Mouse (Mus musculus) MEL (cell line): ENCODE results near the gene Ccdc141. TPM values are rescaled to one million over a fixed set of nuclear protein-coding genes. Genes with fewer than 3 reads are reported as not detected.

Experiments used
- DNase-seq: peaks from one replicate; pipeline ENCODE4 v3.0.0; 2011; ENCODE audit warnings: low read depth, low spot score
- H3K27ac ChIP-seq: 2 replicates; pipeline ENCODE4 v1.5.1; 2012; ENCODE audit warnings: low read depth, mild to moderate bottlenecking, control low read depth, low read length, moderate library complexity; ENCODE audit not compliant: control insufficient read depth
- H3K27me3 ChIP-seq, 2 experiments: fragments of 150-350 bp in 1 of 2; sonication (generic) in 1 of 2; 2 replicates each; pipeline ENCODE4 v1.6.1; 2012; ENCODE audit warnings: low read length in 2 of 2, mild to moderate bottlenecking in 2 of 2, improper control_type of control experiment in 1 of 2, moderate library complexity in 1 of 2; ENCODE audit not compliant: insufficient read depth in 2 of 2, control insufficient read depth in 1 of 2
- H3K36me3 ChIP-seq, 2 experiments: 2 replicates each; pipeline ENCODE4 v1.6.1; 2012 to 2014; ENCODE audit warnings: low read length in 2 of 2, improper control_type of control experiment in 1 of 2, inconsistent platforms in 1 of 2, mild to moderate bottlenecking in 1 of 2; ENCODE audit not compliant: insufficient read depth in 2 of 2, control insufficient read depth in 1 of 2
- H3K4me1 ChIP-seq, 2 experiments: fragments of 150-350 bp in 1 of 2; sonication (generic) in 1 of 2; 2 replicates each; pipeline ENCODE4 v1.6.1; 2012; ENCODE audit warnings: low read length in 2 of 2, improper control_type of control experiment in 1 of 2, mild to moderate bottlenecking in 1 of 2; ENCODE audit not compliant: insufficient read depth in 2 of 2, control insufficient read depth in 1 of 2
- H3K4me3 ChIP-seq, 2 experiments: fragments of 150-350 bp in 1 of 2; sonication (generic) in 1 of 2; 2 replicates each; pipeline ENCODE4 v1.5.1; 2012; ENCODE audit warnings: low read depth in 2 of 2, low read length in 2 of 2, mild to moderate bottlenecking in 2 of 2, moderate library complexity in 2 of 2, control low read depth in 1 of 2, improper control_type of control experiment in 1 of 2; ENCODE audit not compliant: control insufficient read depth in 1 of 2, insufficient read depth in 1 of 2
- H3K79me2 ChIP-seq: 2 replicates; pipeline ENCODE4 v1.6.1; 2012; ENCODE audit warnings: mild to moderate bottlenecking, low read length, moderate library complexity; ENCODE audit not compliant: control insufficient read depth, poor library complexity, insufficient read depth
- H3K9ac ChIP-seq: 2 replicates; pipeline ENCODE4 v1.6.1; 2012; ENCODE audit warnings: low read depth, mild to moderate bottlenecking, control low read depth, low read length, moderate library complexity; ENCODE audit not compliant: control insufficient read depth, poor library complexity, severe bottlenecking
- H3K9me3 ChIP-seq: fragments of 150-350 bp; sonication (generic); replicated peaks from 2 replicates; pipeline ENCODE4 v1.6.1; 2012; ENCODE audit warnings: mild to moderate bottlenecking, low read length, improper control_type of control experiment, moderate library complexity; ENCODE audit not compliant: insufficient read depth
- BHLHE40 ChIP-seq: IDR thresholded peaks from 2 replicates; pipeline ENCODE4 v1.6.1; 2012; ENCODE audit warnings: low read depth, mild to moderate bottlenecking, inconsistent platforms, low read length, improper control_type of control experiment, borderline replicate concordance
- E2F4 ChIP-seq: IDR thresholded peaks from 2 replicates; pipeline ENCODE4 v1.6.1; 2011; ENCODE audit warnings: low read depth, low read length, improper control_type of control experiment, borderline replicate concordance
- EP300 ChIP-seq, 2 experiments: IDR thresholded peaks; 2 replicates each; pipeline ENCODE4 v1.6.1; 2011; ENCODE audit warnings: improper control_type of control experiment in 2 of 2, low read length in 2 of 2, low read depth in 1 of 2, mild to moderate bottlenecking in 1 of 2
- GABPA ChIP-seq: IDR thresholded peaks from 2 replicates; pipeline ENCODE4 v1.6.1; 2012; ENCODE audit warnings: low read depth, mild to moderate bottlenecking, inconsistent platforms, low read length, improper control_type of control experiment, moderate library complexity
- HCFC1 ChIP-seq: IDR thresholded peaks from 2 replicates; pipeline ENCODE4 v1.6.1; 2012; ENCODE audit warnings: low read depth, mild to moderate bottlenecking, inconsistent platforms, low read length, improper control_type of control experiment, moderate library complexity
- JUND ChIP-seq: IDR thresholded peaks from 2 replicates; pipeline ENCODE4 v1.6.1; 2011; ENCODE audit warnings: low read depth, mild to moderate bottlenecking, improper control_type of control experiment, low read length
- MEF2A ChIP-seq: IDR thresholded peaks from 2 replicates; pipeline ENCODE4 v1.6.1; 2014; ENCODE audit warnings: low read depth, mild to moderate bottlenecking, inconsistent platforms, low read length, improper control_type of control experiment; ENCODE audit not compliant: poor library complexity, insufficient replicate concordance, severe bottlenecking; ENCODE audit errors: extremely low read depth
- MYB ChIP-seq: IDR thresholded peaks from 2 replicates; pipeline ENCODE4 v1.6.1; 2011; ENCODE audit warnings: mild to moderate bottlenecking, low read depth, low read length, improper control_type of control experiment
- NRF1 ChIP-seq: IDR thresholded peaks from 2 replicates; pipeline ENCODE4 v1.6.1; 2014; ENCODE audit warnings: low read depth, mild to moderate bottlenecking, inconsistent platforms, low read length, improper control_type of control experiment, moderate library complexity; ENCODE audit not compliant: poor library complexity, insufficient read depth, severe bottlenecking
- POLR2A ChIP-seq, 2 experiments: IDR thresholded peaks; 2 replicates each; pipeline ENCODE4 v1.6.1; 2011 to 2012; ENCODE audit warnings: low read length in 2 of 2, mild to moderate bottlenecking in 2 of 2, control low read depth in 1 of 2, improper control_type of control experiment in 1 of 2, low read depth in 1 of 2, moderate library complexity in 1 of 2; ENCODE audit not compliant: control insufficient read depth in 1 of 2, insufficient read depth in 1 of 2, poor library complexity in 1 of 2
- POLR2AphosphoS2 ChIP-seq: IDR thresholded peaks from 2 replicates; pipeline ENCODE4 v1.6.1; 2011; ENCODE audit warnings: low read length, improper control_type of control experiment
- RAD21 ChIP-seq: IDR thresholded peaks from 2 replicates; pipeline ENCODE4 v1.6.1; 2011; ENCODE audit warnings: mild to moderate bottlenecking, low read depth, low read length, improper control_type of control experiment
- SIN3A ChIP-seq: IDR thresholded peaks from 2 replicates; pipeline ENCODE4 v1.6.1; 2012; ENCODE audit warnings: low read length, improper control_type of control experiment, inconsistent platforms
- UBTF ChIP-seq: IDR thresholded peaks from 2 replicates; pipeline ENCODE4 v1.6.1; 2012; ENCODE audit warnings: low read depth, mild to moderate bottlenecking, inconsistent platforms, low read length, improper control_type of control experiment, moderate library complexity, borderline replicate concordance; ENCODE audit not compliant: insufficient read depth
- ZNF384 ChIP-seq: IDR thresholded peaks from 2 replicates; pipeline ENCODE4 v1.6.1; 2012; ENCODE audit warnings: low read depth, mild to moderate bottlenecking, inconsistent platforms, low read length, improper control_type of control experiment
- polyA plus RNA-seq, 2 experiments: library from polyadenylated mRNA; stranded (reverse) in 1 of 2; unstranded in 1 of 2; fragments of >175 nt in 1 of 2; fragments of >200 nt in 1 of 2; gene quantifications; 2 replicates each; pipeline versions ENCODE4 v1.2.1 to v1.2.4; 2012; ENCODE audit warnings: low replicate concordance in 2 of 2, low read depth in 1 of 2; ENCODE audit not compliant: insufficient read length in 2 of 2, insufficient read depth in 1 of 2, missing spikeins in 1 of 2
- total RNA-seq: library from RNA; depleted of rRNA; stranded (reverse); fragments of 300-350 nt; gene quantifications from 2 replicates; pipeline ENCODE4 v1.2.3, GENCODE M21; 2012

The Ccdc141 gene
- total and polyA plus RNA-seq, 3 experiments: 0.54 to 1.1 TPM; not detected in 1

- Histone ChIP-seq H3K4me3 (no peak overlapping the region), H3K4me1 (no peaks in the 10 kb centered on the region), H3K79me2 (no peaks in the 10 kb centered on the region), H3K36me3 (no peaks in the 10 kb centered on the region), H3K27ac (no peak overlapping the region), H3K9me3 (no peaks in the 10 kb centered on the region), H3K9ac (no peak overlapping the region), H3K27me3 (no peaks in the 10 kb centered on the region)
- DNase-seq: no peak
- no peak for TF ChIP-seq ZNF384
- no peak for TF ChIP-seq BHLHE40
- TF ChIP-seq POLR2AphosphoS2: no peak
- no peak for TF ChIP-seq UBTF
- no peak for TF ChIP-seq E2F4
- TF ChIP-seq MYB: no peak
- TF ChIP-seq GABPA: no peak
- TF ChIP-seq HCFC1: no peak
- TF ChIP-seq POLR2A (IDR thresholded peaks at IDR 0.05; ENCODE audit: control insufficient read depth in 1 of 2, insufficient read depth in 1 of 2, low read depth in 1 of 2, low read length in 2 of 2, poor library complexity in 1 of 2): no peak
Observed at GRCm38 (mm10) chr2:76965542-76965941, 204.9 kb downstream of the Ccdc141 start.

- Histone ChIP-seq H3K79me2 (no peaks in the 10 kb centered on the region), H3K27ac (no peak overlapping the region), H3K27me3 (no peaks in the 10 kb centered on the region), H3K9me3 (no peaks in the 10 kb centered on the region), H3K9ac (no peak overlapping the region), H3K36me3 (no peaks in the 10 kb centered on the region), H3K4me1 (no peaks in the 10 kb centered on the region), H3K4me3 (no peak overlapping the region)
- no peak for DNase-seq
- TF ChIP-seq SIN3A (no peak), JUND (no peak), BHLHE40 (no peak), MEF2A (no peak), EP300 (IDR thresholded peaks at IDR 0.05; ENCODE audit: low read depth in 1 of 2, low read length in 2 of 2) (no peak), RAD21 (no peak), ZNF384 (no peak), NRF1 (no peak)
Observed at GRCm38 (mm10) chr2:76962045-76962432, 208.4 kb downstream of the Ccdc141 start.
